8 mouse cellular contexts compared by ENCODE assay signal in genomic region chr3:50381160-50381860, GRCm38 (mm10).
DNase-seq lines count a peak whose midpoint lies in the region; ATAC-seq and TF ChIP-seq lines count a peak whose summit lies in the region.

No protein-coding gene starts in this region.

- no peak for TF ChIP-seq POLR2A in bone marrow macrophage, adult 2 months (IDR thresholded peaks at IDR 0.05; ENCODE audit: borderline replicate concordance, low read depth, low read length)
- TF ChIP-seq POLR2A in liver, adult 2 months (IDR thresholded peaks at IDR 0.05; ENCODE audit: extremely low read depth, insufficient read depth, low read length), result no peak

- WGBS in heart, embryonic 12.5 days, result 16% methylated on average over 10 of the region's 10 CpGs
- 17% methylated on average over 10 of the region's 10 CpGs for WGBS in kidney, postnatal 0 days
- 16% methylated on average over 10 of the region's 10 CpGs for WGBS in liver, adult 2 months
- WGBS in stomach, embryonic 15.5 days, result 13% methylated on average over 10 of the region's 10 CpGs

- TF ChIP-seq CTCF in bone marrow macrophage, adult 2 months (IDR thresholded peaks at IDR 0.05; ENCODE audit: low read depth, low read length), result peak; percentile 90
- peak; percentile 94 for TF ChIP-seq CTCF in kidney, postnatal 0 days (IDR thresholded peaks at IDR 0.05; ENCODE audit: low read depth)
- TF ChIP-seq CTCF in liver, adult 2 months (IDR thresholded peaks at IDR 0.05; ENCODE audit: low read depth, low read length), result peak; percentile 65

- H3K4me1 ChIP-seq in bone marrow macrophage, adult 2 months (ENCODE audit: control insufficient read depth, insufficient read depth, low read length), result peaks cover 2% of the 10 kb centered on the region
- H3K4me1 ChIP-seq in heart, embryonic 12.5 days (replicated peaks), result no peaks in the 10 kb centered on the region
- no peaks in the 10 kb centered on the region for H3K4me1 ChIP-seq in kidney, postnatal 0 days (replicated peaks; ENCODE audit: insufficient read depth, low read length)
- no peaks in the 10 kb centered on the region for H3K4me1 ChIP-seq in liver, adult 2 months (ENCODE audit: control insufficient read depth, insufficient read depth, low read length)
- 0 out of 2 replicates have a peak, but pooled peaks cover 7% of the 10 kb centered on the region for H3K4me1 ChIP-seq in stomach, embryonic 15.5 days

- H3K4me3 ChIP-seq in bone marrow macrophage, adult 2 months (ENCODE audit: insufficient read depth, low read length), result no peak overlapping the region; the same call in 1 of the 2 replicates
- peak overlapping the region; percentile 46 for H3K4me3 ChIP-seq in heart, embryonic 12.5 days
- H3K4me3 ChIP-seq in kidney, postnatal 0 days (replicated peaks; ENCODE audit: low read depth, low read length), result peak overlapping the region; percentile 41
- H3K4me3 ChIP-seq in liver, adult 2 months (ENCODE audit: insufficient read depth, low read depth, low read length), result no peak overlapping the region
- H3K4me3 ChIP-seq in stomach, embryonic 15.5 days (replicated peaks), result peak overlapping the region; percentile 47

- DNase-seq in A20 (ENCODE audit: low read depth, low spot score), result peak; percentile 62
- DNase-seq in fat pad, adult 2 months (ENCODE audit: extremely low read depth, low read depth, low spot score), result peak; percentile 14
- peak; percentile 92 for DNase-seq in kidney, postnatal 0 days (ENCODE audit: low spot score)
- DNase-seq in liver, adult 2 months (ENCODE audit: extremely low read depth, low read depth, low spot score), result peak; percentile 41
- DNase-seq in naive thymus-derived CD4-positive, alpha-beta T cell, adult 2 months (ENCODE audit: low read depth), result peak; percentile 82

- ATAC-seq in heart, embryonic 12.5 days (ENCODE audit: insufficient number of reproducible peaks, low FRiP score), result no peak
- ATAC-seq in kidney, postnatal 0 days (replicated peaks; ENCODE audit: low FRiP score, low read depth), result no peak
- ATAC-seq in stomach, embryonic 15.5 days (ENCODE audit: insufficient read depth, low FRiP score, low read depth), result no peak

- no peaks in the 10 kb centered on the region for H3K9me3 ChIP-seq in heart, embryonic 12.5 days (replicated peaks)
- H3K9me3 ChIP-seq in kidney, postnatal 0 days (replicated peaks; ENCODE audit: low read length), result no peaks in the 10 kb centered on the region
- H3K9me3 ChIP-seq in stomach, embryonic 15.5 days, result no peaks in the 10 kb centered on the region

- H3K27me3 ChIP-seq in heart, embryonic 12.5 days (replicated peaks), result no peaks in the 10 kb centered on the region
- no peaks in the 10 kb centered on the region for H3K27me3 ChIP-seq in kidney, postnatal 0 days (ENCODE audit: insufficient read depth, low read length)
- H3K27me3 ChIP-seq in liver, adult 2 months (ENCODE audit: control insufficient read depth, insufficient read depth, low read length), result no peaks in the 10 kb centered on the region
- H3K27me3 ChIP-seq in stomach, embryonic 15.5 days (replicated peaks), result no peaks in the 10 kb centered on the region

- H3K36me3 ChIP-seq in heart, embryonic 12.5 days, result no peaks in the 10 kb centered on the region
- H3K36me3 ChIP-seq in kidney, postnatal 0 days (ENCODE audit: insufficient read depth, low read length), result no peaks in the 10 kb centered on the region
- no peaks in the 10 kb centered on the region for H3K36me3 ChIP-seq in liver, adult 2 months (ENCODE audit: control insufficient read depth, insufficient read depth, low read length)
- no peaks in the 10 kb centered on the region for H3K36me3 ChIP-seq in stomach, embryonic 15.5 days

- peak overlapping the region; percentile 62 for H3K4me2 ChIP-seq in heart, embryonic 12.5 days
- peak overlapping the region; percentile 72 for H3K4me2 ChIP-seq in kidney, postnatal 0 days (ENCODE audit: low read length)
- H3K4me2 ChIP-seq in stomach, embryonic 15.5 days, result peak overlapping the region; percentile 63

- no peak overlapping the region for H3K27ac ChIP-seq in bone marrow macrophage, adult 2 months (ENCODE audit: insufficient read depth, low read depth, low read length)
- H3K27ac ChIP-seq in heart, embryonic 12.5 days (ENCODE audit: poor library complexity, severe bottlenecking), result no peak overlapping the region
- H3K27ac ChIP-seq in kidney, postnatal 0 days, result no peak overlapping the region
- no peak overlapping the region for H3K27ac ChIP-seq in liver, adult 2 months (replicated peaks; ENCODE audit: insufficient read depth, low read depth, low read length)
- H3K27ac ChIP-seq in stomach, embryonic 15.5 days, result no peak overlapping the region

- no peaks in the 10 kb centered on the region for H3K79me2 ChIP-seq in liver, adult 2 months (ENCODE audit: control insufficient read depth, insufficient read depth, low read length)

- no peak overlapping the region; the same call in 1 of the 2 replicates for H3K9ac ChIP-seq in heart, embryonic 12.5 days
- H3K9ac ChIP-seq in kidney, postnatal 0 days (ENCODE audit: low read depth, low read length), result peak overlapping the region; percentile 28; the same call in 1 of the 2 replicates
- no peak overlapping the region for H3K9ac ChIP-seq in liver, adult 2 months (ENCODE audit: low read depth, low read length)
- no peak overlapping the region for H3K9ac ChIP-seq in stomach, embryonic 15.5 days

Comparison
In these comparisons a context has a peak if more than half of its experiments do, and no peak if none do; other contexts are left out.
1. DNase-seq: peak in every context shown above with its lines; median percentile 92 in kidney, postnatal 0 days; 82 in naive thymus-derived CD4-positive, alpha-beta T cell, adult 2 months; 62 in A20; 41 in liver, adult 2 months; 14 in fat pad, adult 2 months.
2. H3K4me3 ChIP-seq: peak in heart, embryonic 12.5 days (single experiment), kidney, postnatal 0 days (single experiment) and stomach, embryonic 15.5 days (single experiment); none in bone marrow macrophage, adult 2 months (single experiment) and liver, adult 2 months (single experiment).
3. Peak in every context shown above with its lines, with median percentiles within 50 percentile points of each other: CTCF ChIP-seq and H3K4me2 ChIP-seq.